Mouse (Mus musculus) liver, postnatal 0 days (tissue): ENCODE results near the gene Max. TPM values are rescaled to one million over a fixed set of nuclear protein-coding genes. Genes with fewer than 3 reads are reported as not detected.

Source experiments
- ATAC-seq: fragments of 200-750 bp; cut with Nextera tagmentation; 2 replicates; pipeline ENCODE4 v1.8.0; 2017; ENCODE audit warnings: mild to moderate bottlenecking, moderate library complexity
- DNase-seq: peaks from one replicate; pipeline ENCODE4 v3.0.0-alpha.2; 2016
- H3K27ac ChIP-seq: fragments of 300-500 bp; sonication (generic); 2 replicates; pipeline ENCODE4 v1.5.1; 2014; ENCODE audit warnings: antibody characterized with exemption, moderate library complexity, mild to moderate bottlenecking, low read depth
- H3K27me3 ChIP-seq: fragments of 300-500 bp; sonication (generic); 2 replicates; pipeline ENCODE4 v1.6.1; 2014; ENCODE audit warnings: low read length, control low read depth, mixed read lengths; ENCODE audit not compliant: insufficient read depth
- H3K36me3 ChIP-seq: fragments of 300-500 bp; sonication (generic); replicated peaks from 2 replicates; pipeline ENCODE4 v1.6.1; 2014; ENCODE audit warnings: mild to moderate bottlenecking, control low read depth, low read length, moderate library complexity, mixed read lengths; ENCODE audit not compliant: insufficient read depth
- H3K4me1 ChIP-seq: fragments of 300-500 bp; sonication (generic); 2 replicates; pipeline ENCODE4 v1.6.1; 2014; ENCODE audit warnings: antibody characterized with exemption, mild to moderate bottlenecking, control low read depth; ENCODE audit not compliant: insufficient read depth
- H3K4me2 ChIP-seq: fragments of 300-500 bp; sonication (generic); 2 replicates; pipeline ENCODE4 v1.6.1; 2014; ENCODE audit warnings: low read depth, mild to moderate bottlenecking, low read length, moderate library complexity, mixed read lengths
- H3K4me3 ChIP-seq: fragments of 300-500 bp; sonication (generic); 2 replicates; pipeline ENCODE4 v1.5.1; 2014; ENCODE audit warnings: low read depth, low read length
- H3K9ac ChIP-seq: fragments of 300-500 bp; sonication (generic); replicated peaks from 2 replicates; pipeline ENCODE4 v1.6.1; 2014; ENCODE audit warnings: mild to moderate bottlenecking, moderate library complexity
- H3K9me3 ChIP-seq: fragments of 300-500 bp; sonication (generic); 2 replicates; pipeline ENCODE4 v1.6.1; 2016; ENCODE audit warnings: mild to moderate bottlenecking, control low read depth, low read length, mixed read lengths
- CTCF ChIP-seq: sonication (generic); IDR thresholded peaks from 2 replicates; pipeline ENCODE4 v1.5.1; 2016; ENCODE audit warnings: antibody characterized with exemption, low read depth
- EP300 ChIP-seq: IDR thresholded peaks from 2 replicates; pipeline ENCODE4 v1.6.1; 2016; ENCODE audit warnings: antibody characterized with exemption, low read depth, mild to moderate bottlenecking
- WGBS: fragments of 180-500 bp; shearing (Covaris S2); extraction: QIAGEN DNeasy Blood & Tissue Kit; methylation state at CpG from one replicate; pipeline ENCODE4 v1.1.7; 2014; ENCODE audit not compliant: insufficient replicate concordance; 5-methylcytosine and 5-hydroxymethylcytosine counted together
- polyA plus RNA-seq: library from polyadenylated mRNA; unstranded; fragments of >200 nt; fragmentation: Nextera tagmentation; extraction: Ambion mirVana; gene quantifications from 2 replicates; pipeline ENCODE4 v1.2.1, GENCODE M21; 2015

The Max gene
- polyA plus RNA-seq, 1 experiment from 2014 or later = 7.1 TPM

GRCm38 (mm10) chr12:77001312-77001711 is 39.3 kb upstream of the Max start:
- Histone ChIP-seq H3K9me3 (no peaks in the 10 kb centered on the region), H3K4me1 (no peaks in the 10 kb centered on the region), H3K27ac (no peak overlapping the region), H3K9ac (no peak overlapping the region), H3K4me2 (no peak overlapping the region), H3K4me3 (no peak overlapping the region), H3K36me3 (no peaks in the 10 kb centered on the region), H3K27me3 (no peaks in the 10 kb centered on the region)
- no peak for DNase-seq
- 86% methylated on average over 1 of the region's 1 CpGs for WGBS
- no peak for ATAC-seq
- TF ChIP-seq CTCF = no peak
- no peak for TF ChIP-seq EP300

- Histone ChIP-seq H3K4me1 (no peaks in the 10 kb centered on the region), H3K27me3 (no peaks in the 10 kb centered on the region), H3K9ac (no peak overlapping the region), H3K4me3 (no peak overlapping the region), H3K4me2 (no peak overlapping the region), H3K9me3 (no peaks in the 10 kb centered on the region), H3K27ac (no peak overlapping the region), H3K36me3 (no peaks in the 10 kb centered on the region)
- peak; percentile 40 for DNase-seq
- ATAC-seq = no peak; the same call in 1 of the 2 replicates
- TF ChIP-seq EP300 (no peak), CTCF (peak; percentile 51)
- WGBS = 34% methylated on average over 6 of the region's 6 CpGs
Measured at GRCm38 (mm10) chr12:77000705-77001284, 38.8 kb upstream of the Max start.

GRCm38 (mm10) chr12:77000096-77000704 is 38.2 kb upstream of the Max start:
- Histone ChIP-seq H3K27me3 (no peaks in the 10 kb centered on the region), H3K4me3 (no peak overlapping the region), H3K9me3 (no peaks in the 10 kb centered on the region), H3K27ac (no peak overlapping the region), H3K4me1 (no peaks in the 10 kb centered on the region), H3K9ac (no peak overlapping the region), H3K36me3 (no peaks in the 10 kb centered on the region), H3K4me2 (no peak overlapping the region)
- ATAC-seq (peak; percentile 60; the same call in 1 of the 2 replicates), DNase-seq (peak; percentile 62)
- WGBS = 15% methylated on average over 4 of the region's 4 CpGs
- TF ChIP-seq EP300 = no peak
- TF ChIP-seq CTCF = peak; percentile 83

- TF ChIP-seq EP300 = no peak
- TF ChIP-seq CTCF = no peak
- WGBS = 82% methylated on average over 5 of the region's 5 CpGs
- H3K4me2 ChIP-seq = no peak overlapping the region
- H3K36me3 ChIP-seq = no peaks in the 10 kb centered on the region
- no peaks in the 10 kb centered on the region for H3K9me3 ChIP-seq
- no peak for DNase-seq
- H3K27me3 ChIP-seq = no peaks in the 10 kb centered on the region
- no peak overlapping the region for H3K27ac ChIP-seq
- H3K9ac ChIP-seq = no peak overlapping the region
- no peak overlapping the region for H3K4me3 ChIP-seq
- H3K4me1 ChIP-seq = no peaks in the 10 kb centered on the region
- ATAC-seq = no peak
Measured at GRCm38 (mm10) chr12:76994766-76995165, 32.8 kb upstream of the Max start.

- ATAC-seq (no peak), DNase-seq (no peak)
- 84% methylated on average over 16 of the region's 16 CpGs for WGBS
- TF ChIP-seq EP300 (no peak), CTCF (no peak)
- Histone ChIP-seq H3K27ac (no peak overlapping the region), H3K9ac (no peak overlapping the region), H3K9me3 (no peaks in the 10 kb centered on the region), H3K27me3 (no peaks in the 10 kb centered on the region), H3K4me1 (no peaks in the 10 kb centered on the region), H3K36me3 (no peaks in the 10 kb centered on the region), H3K4me2 (no peak overlapping the region), H3K4me3 (no peak overlapping the region)
Measured at GRCm38 (mm10) chr12:76992891-76993529, 31.0 kb upstream of the Max start.

GRCm38 (mm10) chr12:76982818-76983471 is 20.9 kb upstream of the Max start:
- H3K4me3 ChIP-seq = no peak overlapping the region
- H3K9ac ChIP-seq = no peak overlapping the region
- DNase-seq (no peak), ATAC-seq (no peak)
- H3K27me3 ChIP-seq = no peaks in the 10 kb centered on the region
- no peaks in the 10 kb centered on the region for H3K9me3 ChIP-seq
- no peak overlapping the region for H3K27ac ChIP-seq
- TF ChIP-seq CTCF = no peak
- TF ChIP-seq EP300 = no peak
- no peaks in the 10 kb centered on the region for H3K4me1 ChIP-seq
- no peak overlapping the region for H3K4me2 ChIP-seq
- 75% methylated on average over 16 of the region's 16 CpGs for WGBS
- H3K36me3 ChIP-seq = no peaks in the 10 kb centered on the region
